Mouse (Mus musculus): ENCODE measurements around the gene Fam20a. TPM values are rescaled to one million over a fixed set of nuclear protein-coding genes. Genes with fewer than 3 reads are reported as not detected.

Gene Fam20a
- polyA plus RNA-seq, 1 experiment = 25.3 TPM

GRCm38 (mm10) chr11:109715311-109715781, 6.7 kb downstream of the Fam20a start:
- Histone ChIP-seq H3K27me3 (ENCODE audit: control insufficient read depth, insufficient read depth, low read length) (no peaks in the 10 kb centered on the region), H3K27ac (ENCODE audit: insufficient read depth, low read depth, low read length) (no peak overlapping the region), H3K4me3 (ENCODE audit: low read depth, low read length) (no peak overlapping the region), H3K4me1 (ENCODE audit: control insufficient read depth, insufficient read depth, insufficient read length, low read length) (no peaks in the 10 kb centered on the region), H3K36me3 (ENCODE audit: control insufficient read depth, insufficient read depth, low read length) (0 out of 2 replicates have a peak, but pooled peaks cover 2% of the 10 kb centered on the region)
- TF ChIP-seq CTCF (IDR thresholded peaks at IDR 0.05; ENCODE audit: extremely low read depth, insufficient read length, insufficient replicate concordance, low read depth, low read length) = no peak
- TF ChIP-seq POLR2A (IDR thresholded peaks at IDR 0.05; ENCODE audit: low read depth, low read length) = no peak
- WGBS = 94% methylated on average over 12 of the region's 12 CpGs

DNA sequence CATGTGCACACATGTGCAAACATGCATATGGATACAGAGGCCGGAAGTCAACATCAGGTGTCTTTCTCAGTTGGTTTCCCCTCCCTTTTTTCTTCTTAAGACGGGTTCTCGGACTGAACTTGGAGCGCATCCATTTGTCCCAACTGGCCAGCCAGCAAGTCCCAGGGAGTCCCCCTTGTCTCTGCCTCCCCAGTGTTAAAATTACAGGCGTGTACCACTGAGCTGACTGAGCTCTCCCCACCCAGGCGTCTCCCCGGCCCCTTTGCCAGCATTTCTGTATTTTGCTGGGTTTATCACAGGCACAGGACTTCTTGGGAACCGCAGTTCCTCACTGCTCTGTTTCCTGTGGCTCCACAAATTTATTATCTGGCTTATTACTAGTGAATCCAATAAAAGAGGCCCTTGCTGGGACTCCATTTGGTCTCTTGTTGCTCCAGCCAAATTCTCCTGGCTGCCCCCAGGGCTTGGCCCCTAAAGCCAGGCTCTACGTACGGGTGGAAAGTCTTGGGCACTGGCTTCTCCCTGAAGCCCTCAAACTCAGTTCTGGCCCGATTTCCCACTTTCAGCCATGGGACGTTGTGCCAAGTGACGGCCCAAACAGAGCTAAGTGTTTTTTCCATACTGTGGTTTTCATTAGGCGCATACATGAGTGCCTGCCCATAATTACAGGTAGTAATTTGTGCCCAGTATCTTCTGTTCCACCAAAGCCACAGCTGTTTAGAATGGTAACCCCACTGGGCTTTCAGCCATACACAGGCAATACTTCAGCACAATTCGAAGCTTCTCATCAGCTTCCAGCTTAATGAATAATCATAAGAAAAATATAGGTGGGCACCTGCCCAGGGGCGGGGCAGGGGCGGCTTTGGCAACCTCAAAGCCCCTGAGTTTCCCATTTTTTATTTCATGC, 7.5 kb downstream of the Fam20a start:
- Histone ChIP-seq H3K27me3 (ENCODE audit: control insufficient read depth, insufficient read depth, low read length) (no peaks in the 10 kb centered on the region), H3K4me3 (ENCODE audit: low read depth, low read length) (no peak overlapping the region), H3K4me1 (ENCODE audit: control insufficient read depth, insufficient read depth, insufficient read length, low read length) (no peaks in the 10 kb centered on the region), H3K27ac (ENCODE audit: insufficient read depth, low read depth, low read length) (no peak overlapping the region), H3K36me3 (ENCODE audit: control insufficient read depth, insufficient read depth, low read length) (0 out of 2 replicates have a peak, but pooled peaks cover 2% of the 10 kb centered on the region)
- TF ChIP-seq POLR2A (IDR thresholded peaks at IDR 0.05; ENCODE audit: low read depth, low read length) (no peak), CTCF (IDR thresholded peaks at IDR 0.05; ENCODE audit: extremely low read depth, insufficient read length, insufficient replicate concordance, low read depth, low read length) (no peak)
- WGBS = 87% methylated on average over 17 of the region's 17 CpGs

GRCm38 (mm10) chr11:109709501-109709900, 12.6 kb downstream of the Fam20a start:
- H3K27me3 ChIP-seq (ENCODE audit: control insufficient read depth, insufficient read depth, low read length) = no peaks in the 10 kb centered on the region
- no peak for TF ChIP-seq POLR2A (IDR thresholded peaks at IDR 0.05; ENCODE audit: low read depth, low read length)
- no peak for TF ChIP-seq CTCF (IDR thresholded peaks at IDR 0.05; ENCODE audit: extremely low read depth, insufficient read length, insufficient replicate concordance, low read depth, low read length)
- 78% methylated on average over 5 of the region's 5 CpGs for WGBS
- H3K4me3 ChIP-seq (ENCODE audit: low read depth, low read length) = no peak overlapping the region
- H3K36me3 ChIP-seq (ENCODE audit: control insufficient read depth, insufficient read depth, low read length) = 0 out of 2 replicates have a peak, but pooled peaks cover 2% of the 10 kb centered on the region
- H3K4me1 ChIP-seq (ENCODE audit: control insufficient read depth, insufficient read depth, insufficient read length, low read length) = peaks cover 18% of the 10 kb centered on the region; the same call in 1 of the 2 replicates
- no peak overlapping the region for H3K27ac ChIP-seq (ENCODE audit: insufficient read depth, low read depth, low read length)

DNA sequence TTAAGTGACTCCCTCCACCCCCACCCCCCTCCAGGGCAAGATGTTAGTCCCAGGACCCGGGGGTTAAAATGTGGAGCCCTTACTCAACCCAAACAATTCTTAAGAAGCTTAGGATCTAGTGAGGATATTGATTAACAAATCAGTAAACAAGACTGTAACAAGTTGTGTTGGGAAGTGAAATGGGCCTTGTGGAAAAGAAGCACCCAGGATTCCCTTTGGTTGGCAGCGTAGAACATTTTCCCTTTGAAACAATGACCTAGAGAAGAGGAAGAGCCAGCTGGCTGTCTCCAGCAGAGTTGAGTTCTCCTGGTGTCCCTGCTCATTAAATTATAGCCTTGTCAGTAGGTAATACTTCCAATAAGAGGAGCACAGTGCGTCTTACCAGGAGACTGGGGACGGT, 13.3 kb downstream of the Fam20a start:
- Histone ChIP-seq H3K4me1 (ENCODE audit: control insufficient read depth, insufficient read depth, insufficient read length, low read length) (peaks cover 21% of the 10 kb centered on the region; the same call in 1 of the 2 replicates), H3K27ac (ENCODE audit: insufficient read depth, low read depth, low read length) (no peak overlapping the region), H3K27me3 (ENCODE audit: control insufficient read depth, insufficient read depth, low read length) (no peaks in the 10 kb centered on the region), H3K36me3 (ENCODE audit: control insufficient read depth, insufficient read depth, low read length) (0 out of 2 replicates have a peak, but pooled peaks cover 2% of the 10 kb centered on the region), H3K4me3 (ENCODE audit: low read depth, low read length) (no peak overlapping the region)
- WGBS = 92% methylated on average over 4 of the region's 4 CpGs
- TF ChIP-seq CTCF (IDR thresholded peaks at IDR 0.05; ENCODE audit: extremely low read depth, insufficient read length, insufficient replicate concordance, low read depth, low read length) (no peak), POLR2A (IDR thresholded peaks at IDR 0.05; ENCODE audit: low read depth, low read length) (no peak)

- H3K27me3 ChIP-seq (ENCODE audit: control insufficient read depth, insufficient read depth, low read length) = no peaks in the 10 kb centered on the region
- WGBS = 87% methylated on average over 3 of the region's 3 CpGs
- H3K4me3 ChIP-seq (ENCODE audit: low read depth, low read length) = no peak overlapping the region
- H3K4me1 ChIP-seq (ENCODE audit: control insufficient read depth, insufficient read depth, insufficient read length, low read length) = peaks cover 21% of the 10 kb centered on the region; the same call in 1 of the 2 replicates
- H3K27ac ChIP-seq (ENCODE audit: insufficient read depth, low read depth, low read length) = no peak overlapping the region
- H3K36me3 ChIP-seq (ENCODE audit: control insufficient read depth, insufficient read depth, low read length) = 0 out of 2 replicates have a peak, but pooled peaks cover 2% of the 10 kb centered on the region
- TF ChIP-seq POLR2A (IDR thresholded peaks at IDR 0.05; ENCODE audit: low read depth, low read length) = no peak
Measured at GRCm38 (mm10) chr11:109707442-109707841, 14.6 kb downstream of the Fam20a start.

GRCm38 (mm10) chr11:109706586-109706985, 15.5 kb downstream of the Fam20a start:
- Histone ChIP-seq H3K4me3 (ENCODE audit: low read depth, low read length) (no peak overlapping the region), H3K27ac (ENCODE audit: insufficient read depth, low read depth, low read length) (peak overlapping the region; percentile 36), H3K36me3 (ENCODE audit: control insufficient read depth, insufficient read depth, low read length) (0 out of 2 replicates have a peak, but pooled peaks cover 2% of the 10 kb centered on the region), H3K27me3 (ENCODE audit: control insufficient read depth, insufficient read depth, low read length) (no peaks in the 10 kb centered on the region), H3K4me1 (ENCODE audit: control insufficient read depth, insufficient read depth, insufficient read length, low read length) (peaks cover 27% of the 10 kb centered on the region; the same call in 1 of the 2 replicates)
- no peak for TF ChIP-seq POLR2A (IDR thresholded peaks at IDR 0.05; ENCODE audit: low read depth, low read length)
- TF ChIP-seq CTCF (IDR thresholded peaks at IDR 0.05; ENCODE audit: extremely low read depth, insufficient read length, insufficient replicate concordance, low read depth, low read length) = no peak
- 64% methylated on average over 4 of the region's 4 CpGs for WGBS

GRCm38 (mm10) chr11:109706055-109706412, 16.0 kb downstream of the Fam20a start:
- TF ChIP-seq CTCF (IDR thresholded peaks at IDR 0.05; ENCODE audit: extremely low read depth, insufficient read length, insufficient replicate concordance, low read depth, low read length) (no peak), POLR2A (IDR thresholded peaks at IDR 0.05; ENCODE audit: low read depth, low read length) (no peak)
- 6% methylated on average over 9 of the region's 9 CpGs for WGBS
- H3K4me3 ChIP-seq (ENCODE audit: low read depth, low read length) = peak overlapping the region; percentile 31; the same call in 1 of the 2 replicates

More at GRCm38 (mm10) chr11:109706055-109706412, 16.0 kb downstream of the Fam20a start:
- peak overlapping the region; percentile 76 for H3K27ac ChIP-seq (ENCODE audit: insufficient read depth, low read depth, low read length)
- H3K36me3 ChIP-seq (ENCODE audit: control insufficient read depth, insufficient read depth, low read length) = 0 out of 2 replicates have a peak, but pooled peaks cover 2% of the 10 kb centered on the region
- H3K4me1 ChIP-seq (ENCODE audit: control insufficient read depth, insufficient read depth, insufficient read length, low read length) = peaks cover 33% of the 10 kb centered on the region; the same call in 1 of the 2 replicates
- no peaks in the 10 kb centered on the region for H3K27me3 ChIP-seq (ENCODE audit: control insufficient read depth, insufficient read depth, low read length)

All from small intestine, adult 2 months (tissue).